Mouse (Mus musculus) bone marrow, adult 2 months (tissue): ENCODE measurements at regions not wholly inside any gene's neighbourhood (a gene's known extent, or its start where the extent isn't known, plus 50 kb on each side); places are given as distances from the start of the nearest gene placed in this dataset.
"Not testable (repeated sequence)": the region's sequence is repeated elsewhere in the genome, so short reads cannot be mapped to it uniquely, and the experiment has no call there.

ENCODE experiments used
- H3K27ac ChIP-seq: fragments of 200-500 bp; 2 replicates; pipeline ENCODE4 v1.5.1; 2012; ENCODE audit warnings: low read depth, mild to moderate bottlenecking, control low read depth, inconsistent platforms, low read length; ENCODE audit not compliant: control insufficient read depth, poor library complexity, insufficient read depth
- H3K4me1 ChIP-seq: fragments of 200-500 bp; 2 replicates; pipeline ENCODE4 v1.6.1; 2011; ENCODE audit warnings: low read length; ENCODE audit not compliant: control insufficient read depth, insufficient read depth
- H3K4me3 ChIP-seq: fragments of 200-500 bp; replicated peaks from 2 replicates; pipeline ENCODE3; 2011; ENCODE audit warnings: mild to moderate bottlenecking, low read depth, low read length, control low read depth; ENCODE audit not compliant: control insufficient read depth
- CTCF ChIP-seq: fragments of 200-500 bp; IDR thresholded peaks from 2 replicates; pipeline ENCODE4 v1.5.1; 2011; ENCODE audit warnings: low read length, control low read depth; ENCODE audit not compliant: control insufficient read depth, insufficient read depth
- POLR2A ChIP-seq: fragments of 200-500 bp; IDR thresholded peaks from 2 replicates; pipeline ENCODE4 v1.6.1; 2011; ENCODE audit warnings: low read depth, mild to moderate bottlenecking, control low read depth, low read length, borderline replicate concordance; ENCODE audit not compliant: control insufficient read depth
- WGBS: fragments of 180-500 bp; shearing (Covaris S2); methylation state at CpG from one replicate; pipeline ENCODE4 v1.1.7; 2018; 5-methylcytosine and 5-hydroxymethylcytosine counted together

- no peak overlapping the region for H3K27ac ChIP-seq
- TF ChIP-seq POLR2A = no peak
- no peak for TF ChIP-seq CTCF
- WGBS = 22% methylated on average over 2 of the region's 2 CpGs
- no peak overlapping the region for H3K4me3 ChIP-seq
- H3K4me1 ChIP-seq = no peaks in the 10 kb centered on the region; the same call in 1 of the 2 replicates
These were observed 874.2 kb upstream of the Olfr1507 start for GRCm38 (mm10) chr14:53369776-53370175.

GRCm38 (mm10) chr14:53367420-53367819 is 871.9 kb upstream of the Olfr1507 start:
- WGBS = 38% methylated on average over 1 of the region's 1 CpGs
- H3K27ac ChIP-seq, H3K4me3 ChIP-seq, H3K4me1 ChIP-seq: not testable (repeated sequence)

- H3K27ac ChIP-seq, H3K4me1 ChIP-seq, H3K4me3 ChIP-seq: not testable (repeated sequence)
- 22% methylated on average over 5 of the region's 5 CpGs for WGBS
These were observed 868.4 kb upstream of the Olfr1507 start for GRCm38 (mm10) chr14:53363995-53364394.

- not testable (repeated sequence) for H3K4me1 ChIP-seq, H3K27ac ChIP-seq, H3K4me3 ChIP-seq
- 35% methylated on average over 2 of the region's 2 CpGs for WGBS
These were observed 866.5 kb upstream of the Olfr1507 start for GRCm38 (mm10) chr14:53362054-53362453.

GRCm38 (mm10) chr14:53357498-53357897 is 861.9 kb upstream of the Olfr1507 start:
- WGBS = 40% methylated on average over 1 of the region's 2 CpGs
- H3K4me3 ChIP-seq, H3K27ac ChIP-seq, H3K4me1 ChIP-seq: not testable (repeated sequence)

- 60% methylated on average over 1 of the region's 1 CpGs for WGBS
- not testable (repeated sequence) for H3K27ac ChIP-seq, H3K4me3 ChIP-seq, H3K4me1 ChIP-seq
These were observed 861.2 kb upstream of the Olfr1507 start for GRCm38 (mm10) chr14:53356783-53357182.

GRCm38 (mm10) chr14:53351457-53351856 is 855.9 kb upstream of the Olfr1507 start:
- not testable (repeated sequence) for H3K4me1 ChIP-seq, H3K4me3 ChIP-seq, H3K27ac ChIP-seq
- WGBS = 43% methylated on average over 3 of the region's 3 CpGs

- WGBS = 0% methylated on average over 1 of the region's 1 CpGs
- H3K27ac ChIP-seq, H3K4me3 ChIP-seq, H3K4me1 ChIP-seq: not testable (repeated sequence)
These were observed 855.2 kb upstream of the Olfr1507 start for GRCm38 (mm10) chr14:53350780-53351179.

GRCm38 (mm10) chr14:53349111-53349510 is 853.6 kb upstream of the Olfr1507 start:
- H3K4me1 ChIP-seq, H3K27ac ChIP-seq, H3K4me3 ChIP-seq: not testable (repeated sequence)

- not testable (repeated sequence) for H3K4me1 ChIP-seq, H3K4me3 ChIP-seq, H3K27ac ChIP-seq
- peak; percentile 29; the same call in 1 of the 2 replicates for TF ChIP-seq CTCF
- WGBS = 30% methylated on average over 2 of the region's 2 CpGs
These were observed 850.0 kb upstream of the Olfr1507 start for GRCm38 (mm10) chr14:53345568-53345967.

GRCm38 (mm10) chr14:53343849-53344248 is 848.3 kb upstream of the Olfr1507 start:
- H3K4me3 ChIP-seq, H3K27ac ChIP-seq, H3K4me1 ChIP-seq: not testable (repeated sequence)
- WGBS = 64% methylated on average over 5 of the region's 5 CpGs

GRCm38 (mm10) chr14:53339167-53339566 is 843.6 kb upstream of the Olfr1507 start:
- not testable (repeated sequence) for H3K27ac ChIP-seq, H3K4me1 ChIP-seq
- WGBS = 90% methylated on average over 1 of the region's 4 CpGs

GRCm38 (mm10) chr14:53337446-53337845 is 841.9 kb upstream of the Olfr1507 start:
- H3K4me1 ChIP-seq, H3K4me3 ChIP-seq, H3K27ac ChIP-seq: not testable (repeated sequence)
- 0% methylated on average over 5 of the region's 8 CpGs for WGBS

More at GRCm38 (mm10) chr14:53339167-53339566, 843.6 kb upstream of the Olfr1507 start:
- H3K4me3 ChIP-seq = not testable (repeated sequence)

GRCm38 (mm10) chr14:53336705-53337104 is 841.2 kb upstream of the Olfr1507 start:
- not testable (repeated sequence) for H3K27ac ChIP-seq, H3K4me1 ChIP-seq, H3K4me3 ChIP-seq
- WGBS = 0% methylated on average over 1 of the region's 2 CpGs
